Mouse (Mus musculus) cerebellum, adult 2 months (tissue): Measurements from ENCODE around the gene Rilp.

Experiments used
- CTCF ChIP-seq: fragments of 200-500 bp; IDR thresholded peaks from 2 replicates; pipeline ENCODE4 v1.5.1; 2011; ENCODE audit warnings: low read depth, mild to moderate bottlenecking, control low read depth, low read length, moderate library complexity, borderline replicate concordance; ENCODE audit not compliant: insufficient read depth
- POLR2A ChIP-seq: fragments of 200-500 bp; IDR thresholded peaks from 2 replicates; pipeline ENCODE4 v1.6.1; 2011; ENCODE audit warnings: low read length, control low read depth, borderline replicate concordance; ENCODE audit not compliant: insufficient read depth

DNA sequence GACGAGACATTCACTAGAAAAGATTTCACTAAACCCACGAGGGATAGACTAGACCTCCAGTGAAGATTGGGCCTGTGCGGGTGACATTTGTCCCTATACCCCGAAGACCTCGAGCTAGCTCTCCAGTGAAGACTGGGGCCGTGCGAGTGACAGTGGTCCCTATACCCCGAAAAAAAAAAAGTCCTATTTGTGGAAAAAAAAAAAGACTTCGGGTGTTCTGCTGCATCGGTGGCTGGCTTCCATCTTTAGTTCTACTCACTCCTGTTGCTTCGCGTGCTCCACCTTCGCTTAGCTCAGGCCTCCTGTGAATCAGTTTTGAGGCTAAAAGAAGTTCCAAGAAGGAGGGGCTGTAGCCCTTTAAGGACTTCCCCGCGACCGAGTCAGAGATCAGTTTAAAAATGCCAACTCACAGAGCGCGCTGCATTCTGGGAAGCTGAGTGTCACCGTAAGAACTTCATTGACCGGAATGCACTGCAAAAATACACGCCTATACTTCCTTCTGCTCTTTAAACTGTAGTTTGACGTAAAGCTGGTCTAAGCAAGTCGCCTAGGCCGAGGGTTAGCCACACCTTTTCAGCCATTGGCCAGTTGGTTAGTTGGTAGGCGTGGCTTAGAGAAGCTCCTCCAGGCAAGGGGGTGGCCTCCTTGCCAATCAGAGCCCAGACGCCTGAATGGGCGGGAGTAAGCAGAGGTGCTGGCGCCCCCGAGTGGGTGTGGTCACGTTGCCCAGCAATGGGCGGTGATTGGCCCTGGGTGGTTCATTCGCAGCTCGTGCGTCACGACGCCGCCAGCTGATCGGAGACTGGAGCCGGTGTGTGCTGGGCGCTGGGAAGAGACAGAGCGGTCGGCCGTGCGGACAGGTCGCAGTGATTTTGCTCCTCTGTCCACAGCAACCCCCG lies 48.8 kb upstream of the Rilp start, which contains the start of gene Tlcd2:
- TF ChIP-seq POLR2A (peak; percentile 92), CTCF (no peak)
